Mouse (Mus musculus): ENCODE data around the gene Nr5a2.
"Not testable (repeated sequence)": the region's sequence is repeated elsewhere in the genome, so short reads cannot be mapped to it uniquely, and the experiment has no call there.

The Nr5a2 gene

DNA sequence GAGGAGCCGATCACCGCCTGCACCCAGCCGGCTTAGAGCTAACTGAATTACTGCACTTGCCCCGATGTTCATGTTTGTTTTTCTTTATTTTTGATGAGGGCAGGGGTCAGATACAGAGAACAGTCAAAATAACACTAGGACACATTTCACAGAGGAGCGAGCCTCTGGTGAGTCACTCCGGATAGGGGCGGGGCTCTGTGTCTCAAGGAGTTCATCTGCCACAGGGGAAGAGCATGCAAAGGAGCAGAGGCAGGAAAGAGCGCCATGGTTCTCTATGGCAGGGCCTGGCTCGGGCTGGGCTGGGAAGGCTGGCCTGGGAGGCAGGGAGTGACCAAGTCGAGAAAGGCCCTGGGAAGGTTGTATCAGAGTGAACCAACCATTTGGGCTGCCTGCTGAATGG is 121.0 kb downstream of the Nr5a2 start:
- no peak for DNase-seq (ENCODE audit: low spot score in 2 of 2)

DNA sequence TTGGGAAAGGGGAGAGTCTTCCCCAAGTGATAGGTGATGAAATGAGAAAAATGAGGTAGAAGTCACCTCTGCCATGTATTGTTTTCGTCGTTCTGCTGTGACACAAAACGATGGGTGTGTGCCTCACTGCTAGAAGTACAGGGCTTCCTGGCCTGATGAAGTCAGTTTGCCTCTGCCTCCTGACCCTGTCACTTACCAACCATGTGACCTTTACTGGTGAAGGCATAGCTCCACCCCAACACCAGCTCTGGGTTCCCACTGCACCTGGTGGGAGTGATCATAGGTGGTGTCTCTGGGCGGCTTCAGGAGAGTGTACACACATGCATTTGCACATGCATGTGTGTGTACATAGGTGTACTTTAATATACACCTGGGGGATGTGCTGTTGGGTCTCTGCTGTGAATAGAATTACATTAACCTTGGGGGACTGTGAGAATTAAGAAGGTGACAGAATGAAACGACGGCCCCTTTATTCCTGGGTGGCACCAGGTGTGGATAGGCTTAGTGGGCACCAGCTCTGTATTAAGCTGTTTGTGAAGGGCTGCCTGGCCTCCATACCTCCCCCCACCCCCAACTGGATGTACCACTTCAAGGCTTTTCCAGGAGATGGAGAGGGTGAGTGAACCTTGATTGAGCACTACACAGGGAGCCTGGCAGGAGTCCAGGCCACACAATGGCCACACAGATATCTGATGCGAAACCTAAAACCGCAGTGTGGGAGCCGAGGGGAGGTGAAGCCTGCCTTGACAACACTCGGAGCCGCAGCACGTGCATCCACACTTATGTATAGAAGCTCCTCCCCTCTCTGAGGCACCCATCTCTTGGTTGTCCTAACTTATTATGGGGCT is 127.7 kb downstream of the Nr5a2 start:
- no peak for DNase-seq (ENCODE audit: low spot score in 2 of 2)

GRCm38 (mm10) chr1:136830992-136831391 is 129.3 kb downstream of the Nr5a2 start:
- DNase-seq (ENCODE audit: low spot score in 2 of 2) = no peak

DNA sequence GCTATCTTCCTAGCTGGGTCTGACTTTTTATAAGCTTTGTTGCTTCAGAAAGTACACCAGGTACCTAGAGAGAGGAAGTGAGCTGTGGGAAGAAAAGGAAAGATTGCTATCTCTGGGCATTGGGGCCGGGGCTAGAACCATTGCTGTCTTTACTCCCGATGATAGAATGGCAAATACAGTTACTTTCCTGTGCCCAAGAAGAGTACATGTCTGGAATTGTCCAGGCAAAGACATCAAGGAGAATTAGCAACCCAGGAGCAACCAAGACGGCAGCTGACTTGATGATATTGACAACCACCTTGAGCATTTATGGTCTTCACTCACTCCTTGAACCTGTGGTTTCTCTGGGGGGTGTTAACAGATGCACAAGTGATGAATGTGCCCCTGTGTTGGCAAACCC is 130.3 kb downstream of the Nr5a2 start:
- DNase-seq (ENCODE audit: low spot score in 2 of 2) = no peak

GRCm38 (mm10) chr1:136823897-136824296 is 136.4 kb downstream of the Nr5a2 start:
- DNase-seq (ENCODE audit: low spot score in 2 of 2) = no peak

DNA sequence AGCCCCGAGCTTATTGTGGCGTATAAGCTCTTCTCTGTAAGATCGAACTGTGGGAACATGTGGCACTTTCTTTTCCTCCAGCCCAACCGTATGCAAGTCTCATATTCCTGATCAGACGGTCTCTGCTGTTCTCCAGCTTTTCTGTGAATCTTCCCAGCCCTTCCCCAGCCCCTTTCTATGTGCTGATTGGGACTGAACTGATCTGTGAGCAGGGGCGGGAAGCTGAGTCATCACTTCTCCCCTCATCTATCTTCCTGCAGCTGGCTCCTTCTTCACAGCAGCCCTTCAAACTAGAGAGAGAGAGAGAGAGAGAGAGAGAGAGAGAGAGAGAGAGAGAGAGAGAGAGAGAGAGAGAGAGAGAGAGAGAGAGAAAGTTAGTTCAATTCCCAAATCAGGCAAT is 159.6 kb downstream of the Nr5a2 start:
- no peak for DNase-seq (ENCODE audit: low spot score in 2 of 2)

GRCm38 (mm10) chr1:136796361-136797090 is 163.7 kb downstream of the Nr5a2 start:
- DNase-seq (ENCODE audit: low spot score in 2 of 2) = no peak

DNA sequence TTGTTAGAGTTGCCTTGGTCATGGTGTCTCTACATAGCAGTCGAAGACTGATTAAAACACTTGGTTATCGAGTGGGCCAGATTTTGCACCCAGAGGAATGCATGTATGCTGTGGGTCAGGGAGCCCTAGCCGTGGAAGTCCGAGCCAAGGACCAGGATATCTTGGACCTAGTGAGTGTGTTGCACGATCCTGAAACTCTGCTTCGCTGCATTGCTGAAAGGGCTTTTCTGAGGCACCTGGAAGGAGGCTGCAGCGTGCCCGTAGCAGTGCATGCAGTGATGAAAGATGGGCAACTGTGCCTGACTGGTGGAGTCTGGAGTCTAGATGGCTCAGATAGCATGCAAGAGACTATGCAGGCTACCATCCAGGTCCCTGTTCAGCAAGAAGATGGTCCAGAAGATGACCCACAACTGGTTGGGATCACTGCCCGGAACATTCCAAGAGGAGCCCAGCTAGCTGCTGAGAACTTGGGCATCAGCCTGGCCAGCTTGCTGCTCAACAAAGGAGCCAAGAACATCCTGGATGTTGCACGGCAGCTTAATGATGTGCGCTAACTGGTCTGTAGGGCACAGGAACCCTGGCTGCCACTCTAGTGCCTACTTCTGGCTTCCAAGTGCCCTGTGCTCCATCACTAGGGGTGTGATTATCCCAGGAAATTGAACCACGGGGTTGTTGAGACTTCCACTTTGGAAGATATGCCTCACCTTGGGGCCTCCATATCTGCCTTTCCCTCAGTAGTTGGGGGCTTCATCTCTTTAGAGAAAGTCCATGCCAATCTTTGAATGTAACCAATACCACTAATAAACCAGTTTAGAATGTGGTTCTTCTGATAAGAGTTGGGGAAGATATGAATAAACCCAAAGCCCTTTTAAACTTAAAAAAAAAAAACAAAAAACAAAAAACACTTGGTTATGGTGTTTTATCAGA is 167.0 kb downstream of the Nr5a2 start:
- DNase-seq (ENCODE audit: low spot score in 2 of 2) = not testable (repeated sequence)
